Mouse (Mus musculus) kidney, embryonic 16.5 days (tissue): ENCODE data around the gene Gm20388. TPM values are rescaled to one million over a fixed set of nuclear protein-coding genes. Genes with fewer than 3 reads are reported as not detected.

ENCODE experiments used
- ATAC-seq: fragments of 200-750 bp; cut with Nextera tagmentation; 2 replicates; pipeline ENCODE4 v1.8.0; 2017; ENCODE audit warnings: moderate TSS enrichment; ENCODE audit not compliant: low FRiP score, low TSS enrichment
- H3K27ac ChIP-seq: fragments of 300-500 bp; sonication (generic); 2 replicates; pipeline ENCODE4 v1.5.1; 2014; ENCODE audit warnings: low read length
- H3K27me3 ChIP-seq: fragments of 300-500 bp; sonication (generic); 2 replicates; pipeline ENCODE4 v1.6.1; 2014; ENCODE audit warnings: low read length, control low read depth, mixed read lengths; ENCODE audit not compliant: insufficient read depth
- H3K36me3 ChIP-seq: fragments of 300-500 bp; sonication (generic); 2 replicates; pipeline ENCODE4 v1.6.1; 2014; ENCODE audit warnings: low read length, control low read depth, mixed read lengths; ENCODE audit not compliant: insufficient read depth
- H3K4me1 ChIP-seq: fragments of 300-500 bp; sonication (generic); 2 replicates; pipeline ENCODE4 v1.6.1; 2014; ENCODE audit warnings: low read length, control low read depth, mixed read lengths; ENCODE audit not compliant: insufficient read depth
- H3K4me2 ChIP-seq: fragments of 300-500 bp; sonication (generic); replicated peaks from 2 replicates; pipeline ENCODE4 v1.6.1; 2014; ENCODE audit warnings: low read depth, low read length
- H3K4me3 ChIP-seq: fragments of 300-500 bp; sonication (generic); 2 replicates; pipeline ENCODE4 v1.5.1; 2014; ENCODE audit warnings: mild to moderate bottlenecking, low read length
- H3K9ac ChIP-seq: fragments of 300-500 bp; sonication (generic); replicated peaks from 2 replicates; pipeline ENCODE4 v1.6.1; 2014; ENCODE audit warnings: low read length
- H3K9me3 ChIP-seq: fragments of 300-500 bp; sonication (generic); 2 replicates; pipeline ENCODE4 v1.6.1; 2016; ENCODE audit warnings: low read length, control low read depth
- WGBS: fragments of 180-500 bp; shearing (Covaris S2); extraction: QIAGEN DNeasy Blood & Tissue Kit; methylation state at CpG from one replicate; pipeline ENCODE4 v1.1.7; 2014; 5-methylcytosine and 5-hydroxymethylcytosine counted together
- polyA plus RNA-seq: library from polyadenylated mRNA; unstranded; fragments of >200 nt; fragmentation: Nextera tagmentation; extraction: Ambion mirVana; gene quantifications from 2 replicates; pipeline ENCODE4 v1.2.1, GENCODE M21; 2015

Gene Gm20388
- polyA plus RNA-seq, 1 experiment from 2014 or later, result 7.7 TPM

DNA sequence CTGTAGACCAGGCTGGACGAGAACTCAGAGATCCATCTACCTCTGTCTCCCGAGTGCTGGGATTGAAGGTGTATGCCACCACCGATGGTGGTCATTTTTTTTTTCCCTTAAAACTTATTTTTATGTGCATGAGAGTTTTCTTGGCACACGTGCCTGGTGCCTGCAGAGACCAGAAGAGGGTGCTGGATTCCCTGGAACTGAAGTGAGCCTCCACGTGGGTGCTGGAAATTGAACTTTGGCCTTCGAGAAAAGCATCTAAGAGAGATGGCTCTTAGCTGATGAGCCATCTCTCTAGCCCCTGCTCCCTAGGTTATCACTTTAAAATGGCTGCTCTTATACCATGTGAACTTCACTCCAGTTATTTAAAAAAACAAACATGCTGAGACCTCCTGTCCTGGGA, 163.9 kb downstream of the Gm20388 start:
- Histone ChIP-seq H3K4me1 (peaks cover 15% of the 10 kb centered on the region; the same call in 1 of the 2 replicates), H3K36me3 (no peaks in the 10 kb centered on the region), H3K9me3 (no peaks in the 10 kb centered on the region), H3K4me2 (no peak overlapping the region), H3K9ac (no peak overlapping the region), H3K27ac (no peak overlapping the region), H3K4me3 (no peak overlapping the region), H3K27me3 (0 out of 2 replicates have a peak, but pooled peaks cover 3% of the 10 kb centered on the region)
- no peak for ATAC-seq
- 68% methylated on average over 6 of the region's 6 CpGs for WGBS

GRCm38 (mm10) chr8:120075347-120075746, 164.7 kb downstream of the Gm20388 start:
- H3K9me3 ChIP-seq, result no peaks in the 10 kb centered on the region
- peaks cover 15% of the 10 kb centered on the region; the same call in 1 of the 2 replicates for H3K4me1 ChIP-seq
- H3K36me3 ChIP-seq, result peaks cover under 1% of the 10 kb centered on the region; the same call in 1 of the 2 replicates
- no peak overlapping the region for H3K4me2 ChIP-seq
- H3K27ac ChIP-seq, result no peak overlapping the region
- no peak overlapping the region for H3K9ac ChIP-seq
- ATAC-seq, result no peak
- 0 out of 2 replicates have a peak, but pooled peaks cover 3% of the 10 kb centered on the region for H3K27me3 ChIP-seq
- H3K4me3 ChIP-seq, result no peak overlapping the region
- WGBS, result 60% methylated on average over 6 of the region's 6 CpGs

DNA sequence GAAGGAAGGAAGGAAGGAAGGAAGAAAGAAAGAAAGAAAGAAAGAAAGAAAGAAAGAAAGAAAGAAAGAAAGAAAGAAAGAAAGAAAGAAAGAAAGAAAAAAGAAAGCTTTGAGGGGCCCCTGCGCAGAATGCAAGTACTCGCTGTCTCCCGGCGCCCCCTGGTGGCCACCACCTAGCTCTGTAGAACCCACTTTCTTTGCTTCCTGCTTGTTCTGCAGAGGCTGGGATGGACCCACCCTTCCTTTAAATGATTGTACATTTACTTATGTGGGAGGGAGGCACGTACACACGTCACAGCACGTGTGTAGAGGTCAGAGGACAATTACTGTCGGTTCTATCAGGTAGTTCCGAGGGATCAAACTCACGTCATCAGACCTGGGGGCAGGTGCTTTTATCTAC, 167.4 kb downstream of the Gm20388 start:
- H3K4me2 ChIP-seq, result no peak overlapping the region
- H3K9me3 ChIP-seq, result no peaks in the 10 kb centered on the region
- H3K27me3 ChIP-seq, result 0 out of 2 replicates have a peak, but pooled peaks cover 3% of the 10 kb centered on the region
- no peak overlapping the region for H3K27ac ChIP-seq
- no peak overlapping the region for H3K4me3 ChIP-seq
- H3K4me1 ChIP-seq, result peaks cover 3% of the 10 kb centered on the region; the same call in 1 of the 2 replicates
- 13% methylated on average over 10 of the region's 10 CpGs for WGBS
- peaks cover 26% of the 10 kb centered on the region for H3K36me3 ChIP-seq
- H3K9ac ChIP-seq, result no peak overlapping the region
- peak; percentile 47; the same call in 1 of the 2 replicates for ATAC-seq

DNA sequence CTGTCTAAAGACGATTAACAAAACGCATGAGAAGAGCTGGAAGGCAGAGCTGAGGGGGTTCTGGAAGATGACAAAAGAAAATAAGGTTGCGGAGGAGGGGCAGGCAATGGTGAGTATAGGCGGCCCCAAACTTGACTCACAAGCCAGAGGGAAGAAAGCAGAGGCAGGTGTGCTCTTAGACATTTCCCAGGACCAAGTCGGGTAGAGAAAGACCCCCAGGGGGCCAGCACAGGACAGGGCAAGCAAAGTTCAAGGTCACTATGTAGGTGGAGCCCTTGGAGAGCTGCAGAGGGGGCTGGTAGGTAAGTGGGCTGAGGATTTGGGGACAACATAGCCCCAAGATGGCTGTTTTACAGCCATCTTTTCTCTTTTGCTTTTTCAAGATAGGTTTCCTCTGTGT, 168.7 kb downstream of the Gm20388 start:
- Histone ChIP-seq H3K4me2 (no peak overlapping the region), H3K27me3 (0 out of 2 replicates have a peak, but pooled peaks cover under 1% of the 10 kb centered on the region), H3K36me3 (peaks cover 34% of the 10 kb centered on the region), H3K9me3 (no peaks in the 10 kb centered on the region), H3K4me3 (no peak overlapping the region), H3K9ac (no peak overlapping the region), H3K4me1 (no peaks in the 10 kb centered on the region), H3K27ac (no peak overlapping the region)
- ATAC-seq, result no peak
- 47% methylated on average over 5 of the region's 5 CpGs for WGBS

GRCm38 (mm10) chr8:120083261-120083660, 172.6 kb downstream of the Gm20388 start:
- no peak overlapping the region for H3K9ac ChIP-seq
- WGBS, result 93% methylated on average over 8 of the region's 8 CpGs
- no peak overlapping the region for H3K27ac ChIP-seq
- H3K4me1 ChIP-seq, result no peaks in the 10 kb centered on the region
- peaks cover 69% of the 10 kb centered on the region for H3K36me3 ChIP-seq
- H3K27me3 ChIP-seq, result no peaks in the 10 kb centered on the region
- H3K4me3 ChIP-seq, result no peak overlapping the region
- no peaks in the 10 kb centered on the region for H3K9me3 ChIP-seq
- no peak for ATAC-seq
- no peak overlapping the region for H3K4me2 ChIP-seq

GRCm38 (mm10) chr8:120084783-120085182, 174.1 kb downstream of the Gm20388 start:
- H3K36me3 ChIP-seq, result peaks cover 77% of the 10 kb centered on the region
- ATAC-seq, result no peak
- 90% methylated on average over 8 of the region's 8 CpGs for WGBS
- H3K9me3 ChIP-seq, result no peaks in the 10 kb centered on the region
- H3K4me3 ChIP-seq, result no peak overlapping the region
- no peak overlapping the region for H3K4me2 ChIP-seq
- no peaks in the 10 kb centered on the region for H3K4me1 ChIP-seq
- H3K27me3 ChIP-seq, result no peaks in the 10 kb centered on the region
- no peak overlapping the region for H3K9ac ChIP-seq
- H3K27ac ChIP-seq, result no peak overlapping the region

DNA sequence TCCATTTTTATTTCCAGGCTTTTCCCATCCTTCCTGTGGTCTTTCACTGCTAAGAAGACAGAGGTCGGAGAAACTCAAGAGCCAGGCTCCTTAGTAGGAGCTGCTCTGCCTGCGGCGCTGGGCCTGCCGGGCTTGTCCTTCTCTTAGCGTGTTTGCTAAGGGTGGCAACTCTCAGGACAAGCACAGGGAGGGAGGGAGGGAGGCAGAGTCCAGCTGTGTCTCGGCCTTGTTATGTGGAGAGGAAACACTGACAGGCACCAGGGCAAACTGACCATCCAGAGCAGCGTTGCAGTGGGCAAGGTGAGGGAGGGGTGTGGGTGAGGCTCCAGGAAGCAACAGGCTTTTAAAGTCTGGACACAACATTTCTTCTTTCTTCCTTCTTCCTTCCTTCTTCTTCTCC, 178.9 kb downstream of the Gm20388 start:
- WGBS, result 80% methylated on average over 7 of the region's 7 CpGs
- H3K27me3 ChIP-seq, result no peaks in the 10 kb centered on the region
- no peak overlapping the region for H3K4me2 ChIP-seq
- peaks cover 74% of the 10 kb centered on the region for H3K36me3 ChIP-seq
- no peak overlapping the region for H3K4me3 ChIP-seq
- no peaks in the 10 kb centered on the region for H3K9me3 ChIP-seq
- no peak for ATAC-seq
- H3K9ac ChIP-seq, result no peak overlapping the region
- H3K27ac ChIP-seq, result no peak overlapping the region
- no peaks in the 10 kb centered on the region for H3K4me1 ChIP-seq

- 95% methylated on average over 3 of the region's 3 CpGs for WGBS
- H3K4me3 ChIP-seq, result no peak overlapping the region
- H3K27ac ChIP-seq, result no peak overlapping the region
- peaks cover 60% of the 10 kb centered on the region for H3K36me3 ChIP-seq
- H3K27me3 ChIP-seq, result no peaks in the 10 kb centered on the region
- no peaks in the 10 kb centered on the region for H3K9me3 ChIP-seq
- no peak overlapping the region for H3K9ac ChIP-seq
- ATAC-seq, result no peak
- H3K4me2 ChIP-seq, result no peak overlapping the region
- no peaks in the 10 kb centered on the region for H3K4me1 ChIP-seq
These were observed 180.4 kb downstream of the Gm20388 start for GRCm38 (mm10) chr8:120091032-120091431.

DNA sequence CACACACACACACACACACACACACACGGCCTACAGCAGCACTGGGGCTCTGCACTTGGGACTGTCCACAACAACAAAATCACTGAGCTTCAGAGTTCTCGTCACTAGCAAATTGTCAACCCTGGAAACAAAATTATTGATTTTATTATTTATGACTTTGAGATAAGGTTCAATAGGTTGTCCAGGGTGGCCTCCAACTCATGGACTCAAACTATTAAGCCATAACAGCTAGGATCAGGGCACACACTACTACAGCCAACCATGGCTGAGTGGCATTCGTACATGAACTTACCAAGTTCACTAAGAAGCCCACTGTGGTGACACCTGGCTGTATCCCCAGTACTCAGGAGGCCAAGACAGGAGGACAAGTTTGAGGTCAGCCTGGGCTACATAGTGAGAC, 182.5 kb downstream of the Gm20388 start:
- no peak for ATAC-seq
- H3K27me3 ChIP-seq, result no peaks in the 10 kb centered on the region
- H3K27ac ChIP-seq, result no peak overlapping the region
- peaks cover 40% of the 10 kb centered on the region for H3K36me3 ChIP-seq
- no peak overlapping the region for H3K9ac ChIP-seq
- 89% methylated on average over 3 of the region's 3 CpGs for WGBS
- H3K4me3 ChIP-seq, result no peak overlapping the region
- no peak overlapping the region for H3K4me2 ChIP-seq
- H3K9me3 ChIP-seq, result no peaks in the 10 kb centered on the region
- H3K4me1 ChIP-seq, result no peaks in the 10 kb centered on the region

DNA sequence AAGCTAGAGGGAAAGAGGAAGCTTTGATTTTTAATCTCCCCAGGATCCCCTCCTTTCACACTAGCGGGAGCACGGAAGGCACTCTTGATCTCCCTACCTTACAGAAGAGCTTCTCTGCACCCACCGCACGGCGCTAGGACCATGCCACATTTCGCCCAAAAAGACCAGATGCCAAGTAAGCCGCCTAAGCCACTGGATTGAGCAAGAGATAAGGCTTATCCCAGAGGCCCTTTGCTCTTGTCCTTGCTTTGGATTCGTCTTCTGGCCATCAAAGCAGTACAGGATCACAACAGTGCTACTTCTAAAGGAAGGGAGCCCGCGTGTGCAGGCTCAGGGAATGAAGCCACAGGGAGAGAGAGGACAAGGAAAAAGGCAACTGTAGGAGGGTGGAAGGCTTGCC, 184.2 kb downstream of the Gm20388 start:
- WGBS, result 87% methylated on average over 10 of the region's 10 CpGs
- Histone ChIP-seq H3K4me1 (peaks cover under 1% of the 10 kb centered on the region), H3K36me3 (peaks cover 32% of the 10 kb centered on the region), H3K9ac (no peak overlapping the region), H3K27me3 (no peaks in the 10 kb centered on the region), H3K27ac (no peak overlapping the region), H3K4me2 (no peak overlapping the region), H3K9me3 (no peaks in the 10 kb centered on the region), H3K4me3 (no peak overlapping the region)
- ATAC-seq, result no peak
